Mouse (Mus musculus) testis, postnatal 14 days (tissue): ENCODE data around the gene Rhoj.
"Not testable (repeated sequence)": the region's sequence is repeated elsewhere in the genome, so short reads cannot be mapped to it uniquely, and the experiment has no call there.

Source experiments
- DNase-seq: peaks from one replicate; pipeline ENCODE4 v3.0.0; 2021; ENCODE audit warnings: low spot score

Rhoj gene

GRCm38 (mm10) chr12:75394011-75394773, 86.1 kb downstream of the Rhoj start:
- no peak for DNase-seq

- no peak for DNase-seq
Observed at GRCm38 (mm10) chr12:75396616-75397015, 88.5 kb downstream of the Rhoj start.

DNA sequence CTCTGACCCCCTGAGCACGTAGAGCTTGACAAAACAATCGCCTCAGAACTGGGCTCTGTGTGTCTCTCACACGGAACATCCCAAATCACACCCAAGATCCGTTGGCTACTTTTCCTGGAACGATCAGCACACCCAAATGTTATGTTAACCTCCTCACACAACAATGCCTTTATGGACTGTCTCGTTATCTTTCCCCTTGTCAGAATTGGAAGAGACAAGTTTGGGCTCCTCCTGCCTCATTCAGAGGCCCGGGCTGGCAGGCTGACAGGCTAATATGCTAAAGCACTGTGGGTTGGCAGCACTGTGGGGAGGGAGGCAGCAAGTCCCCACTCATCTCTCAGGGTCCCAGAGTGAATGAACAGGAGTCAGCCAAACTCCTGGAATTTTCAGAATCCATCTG, 89.0 kb downstream of the Rhoj start:
- DNase-seq, result peak; percentile 62

- DNase-seq, result no peak
Observed at GRCm38 (mm10) chr12:75412964-75413363, 104.8 kb downstream of the Rhoj start.

DNA sequence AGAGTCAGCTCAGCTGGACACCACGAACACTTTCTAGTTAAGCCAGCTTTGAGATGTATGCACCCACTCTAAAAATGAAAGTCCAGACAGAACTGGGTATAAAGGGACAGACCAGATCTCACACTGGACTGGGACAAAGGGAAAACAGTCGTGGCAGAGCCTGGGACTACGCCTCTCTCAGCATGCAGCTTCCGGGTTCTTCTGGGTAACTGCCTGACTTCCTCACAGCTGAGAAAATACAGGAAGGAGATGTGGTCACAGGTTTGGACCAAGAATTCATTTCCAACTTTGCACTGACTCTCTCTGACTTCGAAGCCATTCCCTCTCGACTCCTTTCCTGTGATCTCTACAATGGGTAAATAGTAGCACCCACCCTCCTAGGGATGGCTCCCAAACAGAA, 106.9 kb downstream of the Rhoj start:
- no peak for DNase-seq

GRCm38 (mm10) chr12:75416681-75417080, 108.6 kb downstream of the Rhoj start, which contains the start of gene Gphb5:
Gene Gphb5, minus strand, starts transcription at chr12:75416781.
- no peak for DNase-seq

GRCm38 (mm10) chr12:75424359-75424758, 116.2 kb downstream of the Rhoj start:
- DNase-seq, result no peak

DNA sequence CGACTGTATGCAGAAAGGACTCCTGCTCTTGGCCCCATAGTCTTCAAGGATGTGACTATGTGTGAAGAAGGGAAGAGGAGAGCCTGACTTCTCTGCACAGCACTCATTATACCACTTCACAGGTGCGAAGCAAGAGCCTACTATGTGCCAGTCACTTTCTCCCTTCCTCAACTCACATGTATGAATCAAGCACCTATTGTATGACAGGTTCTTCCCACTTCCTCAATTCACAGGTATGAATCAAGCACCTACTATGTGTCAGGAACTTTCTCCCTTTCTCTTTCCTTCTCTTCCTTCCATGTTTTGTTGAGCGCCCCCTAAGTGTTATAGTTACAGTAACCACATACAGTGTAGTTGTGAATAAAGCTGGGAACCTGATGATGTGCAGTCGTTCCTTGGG, 116.7 kb downstream of the Rhoj start:
- no peak for DNase-seq

DNA sequence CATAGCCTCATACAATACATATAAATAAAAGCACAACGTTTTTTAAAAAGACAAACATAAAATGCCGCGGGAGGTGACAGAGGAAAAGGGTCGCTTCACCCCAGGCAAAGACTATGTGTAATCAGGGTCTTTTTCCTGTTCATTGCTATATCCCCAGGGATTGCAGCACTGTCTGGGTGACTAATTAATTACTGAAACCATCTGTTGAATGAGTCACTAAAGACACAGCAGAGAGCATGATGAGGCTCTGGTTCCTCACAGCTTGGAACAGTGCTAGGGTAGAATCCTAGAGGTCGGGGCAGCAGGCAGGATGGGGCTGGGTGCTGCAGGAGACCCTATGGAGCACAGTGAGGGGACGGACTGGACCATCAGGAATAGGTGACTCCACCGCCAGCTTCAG, 117.8 kb downstream of the Rhoj start:
- DNase-seq, result no peak

DNA sequence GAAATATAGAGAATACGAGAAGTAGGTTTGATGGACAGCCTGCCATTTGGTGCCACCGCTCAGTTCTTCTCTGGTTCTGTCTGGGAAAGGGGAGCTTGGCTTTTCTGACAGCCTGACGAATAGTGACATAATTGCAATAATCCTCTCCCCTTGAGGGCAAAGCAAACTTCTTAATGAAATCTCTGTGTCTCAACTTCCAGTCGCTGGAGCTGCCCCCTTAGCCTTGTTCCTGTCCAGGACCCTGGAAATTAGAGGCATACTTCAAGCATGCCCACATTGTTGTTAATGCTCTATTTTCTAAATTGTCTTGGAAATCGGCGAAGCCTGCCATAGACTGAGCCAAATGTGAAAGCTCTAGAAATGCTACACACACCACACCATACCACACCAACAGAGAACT, 120.6 kb downstream of the Rhoj start:
- no peak for DNase-seq

DNA sequence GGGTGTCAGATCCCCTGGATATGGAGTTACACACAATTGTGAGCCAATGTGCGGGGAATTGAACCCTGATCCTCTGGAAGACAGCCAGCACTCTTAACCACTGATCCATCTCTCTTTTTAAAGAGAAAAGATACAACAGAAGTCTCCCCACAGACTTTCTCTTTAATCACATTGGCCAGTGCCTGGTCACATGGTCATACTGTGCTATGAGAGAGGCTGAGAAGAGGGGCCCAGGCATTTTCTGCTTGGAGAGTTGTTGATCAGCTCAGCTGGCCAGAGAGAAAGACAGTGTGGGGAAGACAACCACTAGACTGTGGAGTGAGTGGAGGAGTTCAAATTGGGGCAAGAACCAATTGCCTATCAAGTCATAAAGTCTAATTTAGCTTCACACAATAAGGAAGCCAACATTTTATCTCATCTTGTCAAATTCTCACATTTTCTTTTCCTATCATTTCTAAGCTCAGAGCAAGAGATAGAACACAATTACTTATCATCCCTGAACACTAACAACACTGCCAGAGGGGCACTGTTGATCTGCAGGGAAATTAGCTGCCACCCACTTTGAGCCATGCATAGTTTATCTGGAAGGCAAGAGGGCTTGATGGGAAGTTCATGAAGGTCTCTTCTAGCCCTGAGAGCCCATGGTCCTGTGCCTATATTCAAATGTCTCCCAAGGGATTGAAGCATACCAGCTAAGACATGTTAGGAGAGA, 121.7 kb downstream of the Rhoj start:
- DNase-seq, result no peak

- not testable (repeated sequence) for DNase-seq
Observed at GRCm38 (mm10) chr12:75432400-75432799, 124.3 kb downstream of the Rhoj start.

DNA sequence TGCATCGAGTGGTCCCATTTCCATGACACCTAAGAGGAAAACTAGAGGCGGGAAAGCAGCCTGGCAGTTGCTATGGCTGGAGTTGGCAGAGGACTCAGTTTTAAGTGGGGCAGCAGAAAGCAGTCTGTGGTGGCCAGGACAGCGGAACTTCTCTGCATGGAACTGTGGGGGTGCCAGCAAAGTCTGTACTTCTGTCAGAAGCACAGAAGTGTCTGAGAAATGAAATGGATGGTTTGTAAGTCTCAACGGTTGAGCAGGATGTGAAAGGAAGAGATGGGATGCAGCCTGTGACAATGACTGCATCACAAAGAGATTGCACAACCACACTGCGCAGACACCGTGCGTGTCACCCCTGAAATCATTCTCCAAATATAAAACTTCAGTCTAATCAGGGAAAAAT, 138.1 kb downstream of the Rhoj start:
- DNase-seq, result no peak

- DNase-seq, result no peak
Observed at GRCm38 (mm10) chr12:75448921-75449320, 140.8 kb downstream of the Rhoj start.

- no peak for DNase-seq
Observed at GRCm38 (mm10) chr12:75449475-75449966, 141.4 kb downstream of the Rhoj start.

- DNase-seq, result no peak
Observed at GRCm38 (mm10) chr12:75450011-75450410, 141.9 kb downstream of the Rhoj start.

GRCm38 (mm10) chr12:75450592-75450991, 142.5 kb downstream of the Rhoj start:
- no peak for DNase-seq
